Mouse (Mus musculus): Measurements from ENCODE around the gene Kank4.
"Not testable (repeated sequence)": the region's sequence is repeated elsewhere in the genome, so short reads cannot be mapped to it uniquely, and the experiment has no call there.

Gene Kank4

GRCm38 (mm10) chr4:98817184-98817911 is at the start of gene Kank4:
Gene Kank4, minus strand, starts transcription at chr4:98817537.
- DNase-seq (ENCODE audit: low spot score), result no peak

- DNase-seq (ENCODE audit: low spot score), result no peak
These were observed 48.3 kb upstream of the Kank4 start for GRCm38 (mm10) chr4:98865386-98866237.

- DNase-seq (ENCODE audit: low spot score), result no peak
These were observed 47.2 kb upstream of the Kank4 start for GRCm38 (mm10) chr4:98864546-98864945.

- DNase-seq (ENCODE audit: low spot score), result no peak
These were observed 46.8 kb upstream of the Kank4 start for GRCm38 (mm10) chr4:98864094-98864493.

GRCm38 (mm10) chr4:98863451-98863850 is 46.1 kb upstream of the Kank4 start:
- no peak for DNase-seq (ENCODE audit: low spot score)

- DNase-seq (ENCODE audit: low spot score), result no peak
These were observed 41.0 kb upstream of the Kank4 start for GRCm38 (mm10) chr4:98858151-98858855.

GRCm38 (mm10) chr4:98857037-98857648 is 39.8 kb upstream of the Kank4 start:
- no peak for DNase-seq (ENCODE audit: low spot score)

- DNase-seq (ENCODE audit: low spot score), result no peak
These were observed 36.6 kb upstream of the Kank4 start for GRCm38 (mm10) chr4:98853926-98854325.

GRCm38 (mm10) chr4:98850485-98850884 is 33.1 kb upstream of the Kank4 start:
- DNase-seq (ENCODE audit: low spot score), result not testable (repeated sequence)

- no peak for DNase-seq (ENCODE audit: low spot score)
These were observed 30.0 kb upstream of the Kank4 start for GRCm38 (mm10) chr4:98847120-98847885.

- DNase-seq (ENCODE audit: low spot score), result no peak
These were observed 29.1 kb upstream of the Kank4 start for GRCm38 (mm10) chr4:98846396-98846795.

GRCm38 (mm10) chr4:98845687-98846125 is 28.4 kb upstream of the Kank4 start:
- DNase-seq (ENCODE audit: low spot score), result no peak

GRCm38 (mm10) chr4:98845201-98845600 is 27.9 kb upstream of the Kank4 start:
- no peak for DNase-seq (ENCODE audit: low spot score)

- no peak for DNase-seq (ENCODE audit: low spot score)
These were observed 26.7 kb upstream of the Kank4 start for GRCm38 (mm10) chr4:98843906-98844597.

GRCm38 (mm10) chr4:98841251-98841650 is 23.9 kb upstream of the Kank4 start:
- not testable (repeated sequence) for DNase-seq (ENCODE audit: low spot score)

- no peak for DNase-seq (ENCODE audit: low spot score)
These were observed 23.2 kb upstream of the Kank4 start for GRCm38 (mm10) chr4:98840526-98840925.

- no peak for DNase-seq (ENCODE audit: low spot score)
These were observed 21.6 kb upstream of the Kank4 start for GRCm38 (mm10) chr4:98838913-98839312.

- no peak for DNase-seq (ENCODE audit: low spot score)
These were observed 20.6 kb upstream of the Kank4 start for GRCm38 (mm10) chr4:98837715-98838505.

GRCm38 (mm10) chr4:98836519-98836918 is 19.2 kb upstream of the Kank4 start:
- no peak for DNase-seq (ENCODE audit: low spot score)

- DNase-seq (ENCODE audit: low spot score), result no peak
These were observed 17.4 kb upstream of the Kank4 start for GRCm38 (mm10) chr4:98834782-98835181.
